ENCODE assay signal across 9 mouse cellular contexts in genomic region chr16:94269635-94270034, GRCm38 (mm10). TPM values are rescaled to one million over a fixed set of nuclear protein-coding genes. Genes with fewer than 3 reads are reported as not detected.
A peak's percentile ranks its signal among the peaks of the same experiment; 100 is the strongest.
DNase-seq lines count a peak whose midpoint lies in the region; ATAC-seq and TF ChIP-seq lines count a peak whose summit lies in the region.
"Had no signal": no experiment of that assay in that cellular context is flagged by ENCODE, and none has a peak within 500 bp of the region (broad histone marks: within the 10 kb centered on the region; RNA-seq: fewer than 3 reads in every experiment).

No protein-coding gene starts in this region.

- peak overlapping the region; percentile 12; the same call in 1 of the 2 replicates for H3K4me3 ChIP-seq in heart, embryonic 13.5 days
- H3K4me3 ChIP-seq in kidney, embryonic 16.5 days (ENCODE audit: low read length): no peak overlapping the region
- no peak overlapping the region for H3K4me3 ChIP-seq in limb, embryonic 15.5 days
- H3K4me3 ChIP-seq in myocyte: no peak overlapping the region
- H3K4me3 ChIP-seq: erythroblast, embryonic 14.5 days had no signal

- no peak overlapping the region for H3K27ac ChIP-seq in heart, embryonic 13.5 days (replicated peaks)
- no peak overlapping the region for H3K27ac ChIP-seq in kidney, embryonic 16.5 days (ENCODE audit: low read length)
- H3K27ac ChIP-seq in limb, embryonic 15.5 days: no peak overlapping the region

- H3K4me1 ChIP-seq in heart, embryonic 13.5 days: peaks cover 3% of the 10 kb centered on the region; the same call in 1 of the 2 replicates
- peaks cover 4% of the 10 kb centered on the region; the same call in 1 of the 2 replicates for H3K4me1 ChIP-seq in kidney, embryonic 16.5 days (ENCODE audit: insufficient read depth, low read length)
- peaks cover 7% of the 10 kb centered on the region for H3K4me1 ChIP-seq in limb, embryonic 15.5 days

- no peaks in the 10 kb centered on the region for H3K9me3 ChIP-seq in heart, embryonic 13.5 days
- no peaks in the 10 kb centered on the region for H3K9me3 ChIP-seq in kidney, embryonic 16.5 days (ENCODE audit: low read length)
- no peaks in the 10 kb centered on the region for H3K9me3 ChIP-seq in limb, embryonic 15.5 days

- no peak for TF ChIP-seq POLR2A in myocyte (IDR thresholded peaks at IDR 0.05; ENCODE audit: insufficient read length, low read depth)

- H3K9ac ChIP-seq in heart, embryonic 13.5 days: peak overlapping the region; percentile 63
- H3K9ac ChIP-seq in kidney, embryonic 16.5 days (replicated peaks; ENCODE audit: low read length): 0 out of 2 replicates have a peak overlapping the region, but pooled peaks have one; percentile 41
- H3K9ac ChIP-seq in limb, embryonic 15.5 days: no peak overlapping the region

- H3K27me3 ChIP-seq in heart, embryonic 13.5 days (replicated peaks): no peaks in the 10 kb centered on the region
- no peaks in the 10 kb centered on the region for H3K27me3 ChIP-seq in kidney, embryonic 16.5 days (ENCODE audit: insufficient read depth, low read length)
- no peaks in the 10 kb centered on the region for H3K27me3 ChIP-seq in limb, embryonic 15.5 days
- H3K27me3 ChIP-seq in myocyte (ENCODE audit: control insufficient read depth, insufficient read depth, insufficient read length): no peaks in the 10 kb centered on the region

- peak; percentile 67 for ATAC-seq in CD4-positive, CD25-positive, alpha-beta regulatory T cell, adult 4 months
- ATAC-seq in heart, embryonic 13.5 days (ENCODE audit: extremely low read depth, insufficient number of reproducible peaks, low FRiP score, low TSS enrichment): no peak
- peak; percentile 52 for ATAC-seq in kidney, embryonic 16.5 days (ENCODE audit: low FRiP score, low TSS enrichment)
- ATAC-seq in limb, embryonic 15.5 days (ENCODE audit: insufficient number of reproducible peaks, low FRiP score, low TSS enrichment, low read depth): no peak

- no peaks in the 10 kb centered on the region for H3K79me2 ChIP-seq in myocyte (ENCODE audit: control insufficient read depth, insufficient read depth)

- peak; percentile 31 for DNase-seq in c-Kit-negative CD71-positive TER-119-positive erythroid progenitor cells, embryonic 14.5 days (ENCODE audit: low read depth, low spot score)
- peak; percentile 49 for DNase-seq in fibroblast of lung, adult 2 months (ENCODE audit: low read depth)
- DNase-seq in spleen, postnatal 4 days (ENCODE audit: low spot score in 2 of 2): peak; percentile 69 to 88

- H3K36me3 ChIP-seq in heart, embryonic 13.5 days: peaks cover 22% of the 10 kb centered on the region
- 0 out of 2 replicates have a peak, but pooled peaks cover 4% of the 10 kb centered on the region for H3K36me3 ChIP-seq in kidney, embryonic 16.5 days (ENCODE audit: insufficient read depth, low read length)
- no peaks in the 10 kb centered on the region for H3K36me3 ChIP-seq in limb, embryonic 15.5 days
- no peaks in the 10 kb centered on the region for H3K36me3 ChIP-seq in myocyte (ENCODE audit: control insufficient read depth, insufficient read depth)

- H3K4me2 ChIP-seq in heart, embryonic 13.5 days: peak overlapping the region; percentile 55
- peak overlapping the region; percentile 39 for H3K4me2 ChIP-seq in kidney, embryonic 16.5 days (replicated peaks; ENCODE audit: low read depth, low read length)
- peak overlapping the region; percentile 38 for H3K4me2 ChIP-seq in limb, embryonic 15.5 days
- H3K4me2 ChIP-seq in myocyte (ENCODE audit: low read depth): peak overlapping the region; percentile 58

- H3ac ChIP-seq in myocyte (ENCODE audit: control insufficient read depth, insufficient read length): no peak overlapping the region

- 4% methylated on average over 9 of the region's 9 CpGs for WGBS in heart, embryonic 13.5 days
- 7% methylated on average over 9 of the region's 9 CpGs for WGBS in kidney, embryonic 16.5 days
- 2% methylated on average over 9 of the region's 9 CpGs for WGBS in limb, embryonic 15.5 days

TF ChIP-seq in myocyte, 11 proteins besides CTCF, POLR2A, EP300 and RAD21:
- no peak for TF ChIP-seq MYOD1 (IDR thresholded peaks at IDR 0.05; ENCODE audit: control insufficient read depth in 1 of 3, insufficient read length in 2 of 3, low read depth in 2 of 3)
- no peak for TF ChIP-seq CEBPB (IDR thresholded peaks at IDR 0.05; ENCODE audit: insufficient read depth, poor library complexity, severe bottlenecking)
- no peak for TF ChIP-seq MYOG (IDR thresholded peaks at IDR 0.05; ENCODE audit: control insufficient read depth in 1 of 3, insufficient read depth in 1 of 3, insufficient read length in 2 of 3, low read depth in 2 of 3)
- no peak for TF ChIP-seq SRF (IDR thresholded peaks at IDR 0.05; ENCODE audit: control insufficient read depth, insufficient read length, low read depth)
- no peak for TF ChIP-seq MAX (IDR thresholded peaks at IDR 0.05; ENCODE audit: low read depth)
- TF ChIP-seq E2F4 (IDR thresholded peaks at IDR 0.05; ENCODE audit: insufficient read depth): no peak
- no peak for TF ChIP-seq POLR2AphosphoS2 (IDR thresholded peaks at IDR 0.05; ENCODE audit: insufficient read length, low read depth)

RNA-seq across cellular contexts. Expression of gene Hlcs, which starts 43.7 kb away (rescaled TPM):
- 1 to 10 TPM; 7.3 to 9.3 TPM for polyA plus RNA-seq in CD4-positive, CD25-positive, alpha-beta regulatory T cell, adult 4 months (2017; shearing (Covaris generic))
- 7.6 and 8.0 TPM in 2 replicates for polyA plus RNA-seq in heart, embryonic 13.5 days (2015; fragmentation: Nextera tagmentation; extraction: Ambion mirVana)
- polyA plus RNA-seq in kidney, embryonic 16.5 days (2015; fragmentation: Nextera tagmentation; extraction: Ambion mirVana): 8.9 and 10.5 TPM in 2 replicates
- polyA plus RNA-seq in limb, embryonic 15.5 days (2015; fragmentation: Nextera tagmentation; extraction: Ambion mirVana): 7.8 and 8.5 TPM in 2 replicates
- 3.2 TPM for polyA plus RNA-seq in myocyte (2012; fragmentation: generic; extraction: Trizol)

RNA-seq across cellular contexts. Expression of gene Ripply3, which starts 58.6 kb away (rescaled TPM):
- 1 to 10 TPM in 1 of 2 experiments, under 1 TPM in 1; 0.95 to 1.1 TPM for polyA plus RNA-seq in CD4-positive, CD25-positive, alpha-beta regulatory T cell, adult 4 months (2017; shearing (Covaris generic))
- 5.0 and 6.0 TPM in 2 replicates for polyA plus RNA-seq in heart, embryonic 13.5 days (2015; fragmentation: Nextera tagmentation; extraction: Ambion mirVana)
- 14.2 and 17.4 TPM in 2 replicates for polyA plus RNA-seq in kidney, embryonic 16.5 days (2015; fragmentation: Nextera tagmentation; extraction: Ambion mirVana)
- 4.8 and 6.5 TPM in 2 replicates for polyA plus RNA-seq in limb, embryonic 15.5 days (2015; fragmentation: Nextera tagmentation; extraction: Ambion mirVana)
- 0.08 TPM for polyA plus RNA-seq in myocyte (2012; fragmentation: generic; extraction: Trizol)
- polyA plus RNA-seq: erythroblast, embryonic 14.5 days had no signal

Comparison
In these comparisons a context has a peak if more than half of its experiments do, and no peak if none do; other contexts are left out.
1. ATAC-seq: peak in CD4-positive, CD25-positive, alpha-beta regulatory T cell, adult 4 months (single experiment) and kidney, embryonic 16.5 days (single experiment); none in heart, embryonic 13.5 days (single experiment) and limb, embryonic 15.5 days (single experiment).
2. Peak in every context shown above with its lines, with median percentiles within 50 percentile points of each other: DNase-seq and H3K4me2 ChIP-seq.